Mouse (Mus musculus) gastrocnemius, postnatal 10 days (tissue): Measurements from ENCODE around the gene Lamtor5. TPM values are rescaled to one million over a fixed set of nuclear protein-coding genes. Genes with fewer than 3 reads are reported as not detected.

Experiments
- total RNA-seq, 2 experiments: library from RNA; stranded (reverse); gene quantifications; 2 replicates each; pipeline ENCODE4 v1.2.3; 2021

Lamtor5 gene
- total RNA-seq, 2 experiments from 2014 or later = 50.5 to 53.2 TPM

Other genes starting within 250 kb of the Lamtor5 start
- gene Kcna3, start 242.7 kb upstream of the Lamtor5 start, total RNA-seq = under 1 TPM; 0.28 to 0.70 TPM
- gene Kcna2, start 177.7 kb upstream of the Lamtor5 start, total RNA-seq = 1 to 10 TPM; 2.9 to 5.0 TPM
- under 1 TPM in 1 of 2 experiments, not detected in 1; 0.19 TPM for gene Kcna10, start 95.8 kb upstream of the Lamtor5 start, total RNA-seq
- under 1 TPM in 1 of 2 experiments, not detected in 1; 0.20 TPM for gene Cym, start 57.1 kb upstream of the Lamtor5 start, total RNA-seq
- not detected for gene A630076J17Rik, start 48.2 kb upstream of the Lamtor5 start, total RNA-seq
- under 1 TPM; 0.07 to 0.14 TPM for gene Prok1, start 39.2 kb upstream of the Lamtor5 start, total RNA-seq
- gene Slc16a4, start 12.4 kb downstream of the Lamtor5 start, total RNA-seq = under 1 TPM; 0.16 to 0.18 TPM
- gene Rbm15, start 54.8 kb downstream of the Lamtor5 start, total RNA-seq = 10 to 100 TPM; 19.2 to 24.1 TPM
- 10 to 100 TPM; 53.2 to 59.6 TPM for gene Kcnc4, start 180.7 kb downstream of the Lamtor5 start, total RNA-seq
- gene Slc6a17, start 239.2 kb downstream of the Lamtor5 start, total RNA-seq = under 1 TPM; 0.94 to 0.95 TPM